Mouse (Mus musculus) frontal cortex, postnatal 25 days (tissue): ENCODE measurements at regions not wholly inside any gene's neighbourhood (a gene's known extent, or its start where the extent isn't known, plus 50 kb on each side); places are given as distances from the start of the nearest gene placed in this dataset.

Source experiments
- DNase-seq, 2 experiments: peaks; one replicate each; pipeline ENCODE4 v3.0.0; 2022; ENCODE audit warnings: low spot score in 2 of 2

DNA sequence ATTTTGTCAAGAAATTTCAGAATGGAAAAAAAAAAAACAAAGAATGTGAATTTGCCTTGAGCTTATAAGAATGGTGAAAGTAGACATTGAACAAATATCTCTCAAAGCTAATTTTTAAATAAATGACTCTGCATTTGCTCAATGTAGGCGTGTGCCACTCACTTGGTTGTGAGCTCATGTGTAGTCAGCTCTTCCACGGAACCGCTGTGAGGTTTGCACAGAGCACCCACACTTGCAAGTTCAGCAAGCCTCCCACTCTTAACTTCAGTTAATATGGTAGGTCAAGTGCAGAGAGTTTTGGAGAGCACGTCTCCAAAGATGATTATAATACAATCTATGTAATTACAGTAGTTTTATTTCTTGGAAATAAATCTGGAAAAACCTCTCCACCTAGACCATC lies 479.9 kb upstream of the Mef2c start:
- no peak for DNase-seq

DNA sequence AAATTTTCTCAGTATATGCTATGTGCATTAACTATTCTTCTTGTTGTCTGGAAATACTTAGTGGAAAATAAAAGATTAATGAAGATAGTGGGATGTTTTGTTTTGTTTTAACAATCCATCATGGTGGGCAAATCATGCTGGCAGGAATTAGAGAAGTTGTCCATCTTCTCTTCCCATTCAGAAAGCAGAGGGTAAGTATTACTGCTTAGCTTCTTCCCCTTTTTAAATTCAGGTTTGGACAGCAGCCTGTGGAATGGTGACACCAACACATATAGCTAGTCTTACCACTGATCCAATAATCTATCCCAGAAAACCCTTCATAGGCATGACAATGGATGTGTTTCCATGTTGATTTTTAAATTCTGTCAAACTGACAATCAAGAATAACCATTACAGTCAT lies 467.9 kb upstream of the Mef2c start:
- DNase-seq: no peak

DNA sequence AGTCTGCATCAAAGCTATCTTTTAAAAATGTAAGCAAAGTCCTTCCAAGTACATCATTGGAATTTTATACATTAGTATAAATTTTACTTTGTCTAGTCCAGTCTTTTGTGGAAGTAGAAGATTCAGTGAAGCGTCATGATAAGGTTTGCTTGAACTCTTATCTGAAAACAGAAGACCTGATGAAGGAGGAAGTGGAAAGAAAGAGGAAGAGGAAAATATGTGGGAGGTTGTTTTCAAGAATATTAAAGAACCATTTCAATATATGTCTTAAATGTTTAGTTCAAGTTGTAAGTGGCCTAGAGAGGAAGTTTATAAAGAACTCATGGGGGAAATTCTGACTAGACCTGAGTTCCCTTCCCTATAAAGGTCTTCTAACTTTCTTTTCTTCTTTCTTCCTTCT lies 462.3 kb upstream of the Mef2c start:
- no peak for DNase-seq

DNA sequence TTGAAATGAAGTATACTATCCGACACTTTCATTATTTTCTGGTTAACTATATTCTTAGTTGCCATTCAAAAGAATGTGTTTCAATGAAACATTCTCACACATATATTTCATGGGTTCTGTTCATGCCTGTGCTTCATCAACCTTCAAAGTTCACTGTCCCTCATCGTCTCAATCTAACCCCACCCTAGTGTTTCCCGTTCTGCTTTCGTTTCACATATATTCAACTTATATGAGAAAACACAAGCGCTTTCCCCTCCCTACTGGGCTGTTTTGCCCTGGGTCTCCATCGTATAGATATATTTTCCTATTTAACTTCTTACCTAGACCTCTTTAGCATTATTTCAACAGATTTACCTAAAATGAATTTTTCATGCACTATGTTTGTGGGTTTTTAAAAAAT lies 458.3 kb upstream of the Mef2c start:
- DNase-seq: no peak

DNA sequence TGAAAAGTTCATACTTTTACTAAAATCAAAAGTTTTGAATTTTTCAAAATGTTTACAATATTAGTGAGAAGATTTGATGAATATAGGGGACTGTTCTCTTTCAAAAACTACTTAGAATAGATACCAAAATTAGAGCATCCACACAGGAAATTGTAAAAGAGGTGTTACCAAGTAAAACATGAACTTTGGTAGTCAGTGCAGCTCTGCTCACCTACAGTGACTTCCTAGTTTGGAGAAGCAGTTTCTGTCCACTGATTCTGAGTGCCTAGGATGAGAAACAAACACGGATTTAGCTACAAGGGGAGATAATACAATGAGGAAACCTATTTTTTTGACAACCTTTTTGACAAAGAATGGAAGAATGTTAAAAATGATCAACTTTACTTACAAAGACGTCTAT lies 457.9 kb upstream of the Mef2c start:
- DNase-seq: no peak

DNA sequence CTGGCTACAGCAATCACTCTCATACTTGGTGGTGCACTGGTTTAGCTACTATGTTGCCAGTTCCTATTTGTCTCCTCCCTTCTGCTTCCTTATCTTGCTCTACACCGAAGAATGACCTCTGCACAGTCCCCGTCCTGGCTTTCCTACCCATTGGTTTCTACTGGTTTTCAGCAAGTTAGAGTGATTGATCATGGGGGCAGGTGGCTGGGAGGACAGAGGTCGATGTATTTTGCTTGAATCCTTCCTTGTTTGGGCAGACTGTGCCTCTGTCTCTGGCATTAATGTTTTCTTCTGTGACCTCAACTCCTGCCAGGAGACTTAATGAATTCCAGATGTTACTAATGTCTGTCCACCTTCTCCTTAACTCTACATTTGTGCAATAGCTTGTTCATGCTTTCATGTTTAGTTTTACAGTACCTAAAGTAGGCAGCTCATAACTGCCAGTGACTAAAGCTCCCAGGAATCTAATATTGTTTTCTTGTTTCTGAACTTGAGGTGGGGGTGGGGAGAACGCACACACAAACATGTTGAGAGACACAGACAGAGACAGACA lies 457.2 kb upstream of the Mef2c start:
- DNase-seq: no peak

DNA sequence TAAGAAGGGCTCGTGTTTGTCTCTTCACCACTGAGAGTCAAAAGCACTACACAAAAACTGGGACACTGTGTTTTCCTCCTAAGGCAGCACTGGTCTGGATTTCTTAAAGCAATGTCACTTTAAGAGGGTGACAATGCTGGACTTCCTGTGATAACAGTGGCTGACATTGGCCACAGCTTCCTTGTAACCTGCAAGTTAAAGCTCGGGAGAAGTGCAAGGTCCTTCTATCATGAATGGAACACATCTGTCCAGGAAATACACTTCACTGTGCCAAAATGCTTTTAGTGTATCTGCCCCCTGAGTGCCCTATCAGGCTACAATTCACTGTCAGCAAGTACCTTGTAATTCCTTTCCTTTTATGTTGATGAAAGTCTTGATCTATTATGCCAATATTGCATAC lies 448.0 kb upstream of the Mef2c start:
- DNase-seq: no peak

DNA sequence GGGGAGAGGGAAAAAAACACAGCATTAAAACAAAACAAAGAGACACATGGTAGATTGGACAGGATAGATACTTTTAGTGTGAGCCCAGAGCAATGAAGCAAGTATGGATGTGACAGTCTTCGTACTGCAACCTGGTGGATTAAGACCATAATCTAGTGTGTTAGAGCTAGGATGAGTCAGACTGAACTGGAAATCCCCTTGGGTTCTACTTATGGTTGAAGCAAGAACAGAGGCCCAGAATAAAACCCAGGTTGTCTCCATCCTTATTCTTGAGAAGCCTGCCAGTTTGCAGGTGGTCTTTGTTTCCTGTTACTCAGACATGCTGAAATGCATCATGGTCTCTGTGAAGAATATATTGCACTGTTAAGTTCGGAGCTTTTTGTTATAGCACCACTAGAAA lies 447.4 kb upstream of the Mef2c start:
- no peak for DNase-seq

DNA sequence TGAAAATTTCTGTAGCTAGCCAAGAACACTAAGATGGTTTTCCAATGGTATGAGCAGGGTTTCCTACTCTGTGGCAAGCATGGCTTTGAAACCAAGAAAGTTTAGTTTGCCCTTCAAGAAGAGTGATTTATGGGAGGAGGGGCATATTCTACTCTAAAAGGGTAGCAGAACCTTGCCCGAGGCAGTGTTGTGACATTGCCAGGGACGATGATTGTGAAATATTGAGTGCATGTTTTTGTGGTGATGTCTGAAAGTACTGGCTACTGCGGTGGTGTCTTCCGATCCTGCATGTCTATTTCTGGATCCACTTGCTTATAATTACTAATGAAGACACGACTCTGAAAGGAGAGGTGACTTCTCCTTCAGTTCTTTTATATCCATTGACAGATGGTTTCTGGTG lies 439.1 kb upstream of the Mef2c start:
- no peak for DNase-seq

DNA sequence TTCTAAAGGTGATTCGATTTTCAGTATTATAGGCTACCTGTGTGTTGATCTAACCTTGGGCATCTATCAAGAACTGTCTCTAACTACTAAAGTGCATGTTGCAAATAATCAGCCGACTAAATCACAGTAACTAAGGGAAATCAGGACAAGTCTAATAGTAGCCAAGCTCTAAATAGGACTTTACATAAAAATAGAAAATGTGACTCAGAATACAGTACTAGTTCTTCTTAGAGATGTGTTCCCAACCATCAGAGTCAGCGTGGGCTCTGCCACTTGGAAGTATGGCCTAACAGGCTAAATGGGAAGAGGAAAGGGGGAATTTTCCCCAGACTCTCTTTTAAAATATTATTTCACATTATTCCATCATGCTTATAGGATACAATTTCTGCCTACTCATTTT lies 438.6 kb upstream of the Mef2c start:
- no peak for DNase-seq

DNA sequence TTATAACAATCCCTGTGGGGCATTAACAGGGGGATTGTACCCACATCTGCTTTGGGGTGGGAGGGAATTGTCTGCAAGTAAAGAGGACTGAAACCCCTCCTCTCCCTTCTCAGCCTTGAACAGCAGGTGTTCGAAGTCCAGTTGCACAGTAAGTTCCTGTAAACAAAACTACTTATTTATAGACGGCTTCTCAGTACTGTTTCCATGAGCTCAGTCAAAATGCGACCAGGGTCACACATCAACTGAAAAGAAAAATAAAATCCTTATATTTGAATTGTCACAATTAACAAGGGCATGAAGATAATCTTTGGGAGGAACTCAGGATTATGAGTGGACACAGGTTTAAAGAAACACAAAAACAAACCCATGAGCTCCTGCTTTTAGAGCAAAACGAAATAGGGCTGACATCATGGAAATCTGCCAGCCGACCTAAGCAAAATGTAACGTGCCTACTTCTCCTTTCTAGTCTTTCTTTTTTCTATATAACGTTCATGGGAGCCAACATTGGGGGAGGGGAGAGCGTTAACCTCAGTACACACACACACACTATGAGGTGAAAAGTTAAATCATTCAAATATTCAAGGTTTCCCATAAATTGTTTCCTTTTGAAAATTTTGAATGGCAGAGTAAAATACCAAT lies 437.6 kb upstream of the Mef2c start:
- no peak for DNase-seq

DNA sequence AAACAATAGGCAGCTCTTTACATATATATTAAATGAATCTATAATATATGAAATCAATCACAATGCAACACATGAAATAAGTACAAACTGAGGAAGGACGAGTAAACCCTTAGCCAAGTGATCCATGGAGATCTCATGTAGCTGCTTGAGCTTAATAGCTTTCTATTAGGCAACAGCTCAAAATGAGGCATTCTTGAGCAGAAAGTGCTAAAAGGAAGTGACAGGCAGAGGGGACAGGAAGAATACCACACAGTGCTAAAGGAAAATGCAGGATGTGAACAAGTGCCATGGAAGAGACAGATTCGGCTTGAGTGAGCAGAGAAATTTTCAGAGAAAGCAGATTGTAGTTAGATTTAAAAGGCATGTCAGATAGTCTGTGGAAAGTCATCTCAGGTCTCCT lies 436.3 kb upstream of the Mef2c start:
- no peak for DNase-seq

DNA sequence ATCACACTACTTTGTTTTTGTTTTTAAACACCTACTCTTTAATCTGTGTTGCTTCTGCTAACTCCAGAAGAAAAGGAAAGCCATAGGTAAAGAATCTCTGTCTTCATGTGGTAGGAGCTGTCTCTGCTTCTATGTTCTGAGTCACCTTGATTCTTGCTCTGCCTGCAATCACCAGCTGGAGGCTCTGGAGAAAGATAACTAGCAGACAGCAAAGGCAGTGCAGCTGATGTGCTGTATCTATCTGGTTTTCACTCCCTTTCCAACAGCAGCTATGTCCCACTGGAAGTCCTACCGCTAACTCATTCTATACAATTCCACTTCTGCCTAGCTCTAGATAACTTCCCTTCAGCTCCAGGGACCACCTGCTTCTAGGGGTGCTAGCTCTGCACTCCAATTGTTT lies 435.2 kb upstream of the Mef2c start:
- DNase-seq: no peak

DNA sequence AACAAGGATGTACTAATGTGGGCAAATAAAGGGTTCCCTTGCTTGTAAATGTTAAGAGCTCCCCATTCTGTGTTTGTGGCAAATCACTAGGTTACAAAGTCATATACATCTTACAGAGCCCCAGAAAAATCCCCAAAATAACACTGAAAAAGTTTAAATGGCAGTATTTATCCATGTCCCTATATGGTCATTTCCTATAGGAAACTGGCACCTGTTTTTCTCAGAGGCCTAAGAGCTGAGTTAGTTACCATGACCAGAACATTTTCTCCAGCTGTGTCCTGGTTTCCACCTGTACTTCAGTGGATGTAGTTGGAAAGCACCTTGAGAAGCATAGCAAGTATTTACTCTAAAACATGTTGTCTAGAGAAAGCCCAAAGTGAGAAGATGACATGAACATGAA lies 434.5 kb upstream of the Mef2c start:
- no peak for DNase-seq

DNA sequence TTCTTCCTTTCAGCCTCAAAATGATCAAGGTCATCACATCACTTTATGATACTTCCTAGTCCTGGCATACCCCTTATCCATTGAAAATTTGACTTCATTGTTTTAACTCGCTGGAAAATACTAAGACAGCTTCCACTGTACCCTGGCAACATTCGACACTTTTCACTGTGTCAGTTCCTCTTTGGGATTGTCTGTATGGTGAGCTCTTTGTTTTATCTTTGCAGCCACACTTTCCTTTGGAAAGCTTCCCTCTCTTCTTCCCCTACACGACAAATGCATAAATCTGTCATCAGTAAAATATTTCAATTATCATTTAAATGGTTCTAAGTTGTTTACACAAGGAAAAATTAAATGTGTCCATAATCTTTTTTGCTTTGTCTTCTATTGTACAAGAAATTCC lies 431.8 kb upstream of the Mef2c start:
- DNase-seq: no peak

DNA sequence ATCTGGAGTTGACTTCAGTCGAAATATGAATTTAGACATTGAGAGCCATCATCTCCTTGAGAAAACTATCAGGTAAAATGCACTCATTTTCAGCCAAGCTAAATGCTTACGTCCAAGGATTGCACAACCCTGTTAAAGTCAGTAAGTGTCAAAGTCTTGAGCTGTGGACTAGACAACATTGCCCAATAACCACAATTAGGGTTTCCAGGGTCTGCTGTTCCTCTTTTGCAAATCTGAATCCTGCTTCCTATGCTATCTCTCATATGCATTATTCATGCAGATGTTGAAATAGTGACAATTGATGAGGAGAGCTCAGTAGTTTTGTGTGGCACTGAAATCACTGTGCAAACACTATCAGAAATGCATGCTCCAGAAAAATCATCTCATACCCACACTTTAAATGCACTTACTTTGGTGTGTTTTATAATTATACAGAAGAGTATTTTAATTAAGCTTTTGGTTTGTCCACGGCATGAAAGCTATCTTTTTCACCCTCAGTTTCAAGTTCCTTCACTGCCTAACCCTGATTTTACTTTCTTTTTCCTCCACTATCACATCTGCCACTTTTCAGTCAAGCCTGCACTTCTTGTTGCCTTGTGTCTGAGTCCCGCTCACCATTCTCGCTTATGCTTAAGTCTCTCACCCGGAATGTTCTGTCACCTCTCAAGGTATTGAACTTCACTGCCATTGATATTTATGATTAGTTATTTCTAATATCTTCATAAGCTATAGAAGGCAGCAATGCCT lies 429.4 kb upstream of the Mef2c start:
- no peak for DNase-seq

DNA sequence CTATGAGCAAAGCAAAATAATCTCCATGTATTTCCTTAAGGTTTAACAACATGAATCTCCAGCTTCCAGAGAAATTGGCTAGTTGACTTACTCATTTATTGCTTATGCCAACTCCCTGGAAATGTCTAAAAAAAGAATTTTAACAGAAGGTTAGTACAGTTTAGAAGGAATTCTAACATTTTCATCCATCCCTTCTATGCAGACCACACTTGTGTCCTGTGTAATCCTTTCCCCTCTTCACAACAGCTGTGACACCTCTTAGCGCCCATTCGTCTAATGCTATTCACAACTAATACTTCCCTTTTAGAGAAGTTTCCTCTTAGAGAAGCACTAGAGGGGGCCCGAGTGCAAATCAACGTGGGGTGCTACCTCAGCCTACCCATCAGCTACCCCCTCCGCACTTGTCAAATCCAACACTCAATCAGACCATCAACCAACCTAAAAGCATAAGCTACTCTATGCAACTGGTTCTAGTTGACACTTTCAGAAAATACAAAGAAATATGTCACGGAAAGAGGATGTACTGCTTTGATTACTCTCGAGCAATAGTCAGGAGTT lies 428.4 kb upstream of the Mef2c start:
- no peak for DNase-seq

DNA sequence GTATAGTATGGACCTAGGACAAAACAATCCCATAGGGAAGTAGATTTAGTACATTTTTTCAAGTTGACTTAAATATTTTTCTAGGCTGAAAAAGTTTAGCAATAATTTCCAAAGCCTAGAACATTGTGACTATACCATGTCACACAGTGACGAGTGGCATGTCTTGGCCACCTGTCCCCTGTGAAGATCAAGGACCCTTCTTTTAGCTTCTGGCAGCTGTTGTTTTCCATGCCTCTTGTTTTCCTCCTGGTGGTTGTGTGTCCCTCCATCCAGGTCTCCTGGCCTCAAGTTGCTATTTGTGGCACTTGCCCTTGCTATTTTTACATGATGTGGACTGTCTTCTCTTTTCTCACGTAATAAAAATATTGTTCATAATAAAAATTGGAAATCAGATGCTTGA lies 427.2 kb upstream of the Mef2c start:
- no peak for DNase-seq

DNA sequence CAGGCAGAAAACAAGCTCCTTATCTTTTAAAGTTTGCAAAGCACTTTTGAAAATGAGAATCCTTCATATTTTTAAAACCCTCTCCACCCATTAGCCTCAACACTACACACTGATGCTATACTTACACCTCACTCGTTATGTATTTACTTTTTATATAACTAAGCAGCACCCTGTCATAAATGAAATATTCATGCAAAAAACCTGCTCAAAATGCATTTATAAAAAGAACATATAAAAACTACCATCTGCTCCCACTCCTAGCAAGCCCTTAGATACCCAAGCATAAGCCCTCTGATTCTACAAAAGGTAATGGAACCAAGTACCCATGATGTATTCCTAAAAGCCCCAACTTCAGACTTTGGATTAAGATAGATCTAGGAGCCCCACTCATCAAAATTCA lies 426.7 kb upstream of the Mef2c start:
- DNase-seq: no peak

DNA sequence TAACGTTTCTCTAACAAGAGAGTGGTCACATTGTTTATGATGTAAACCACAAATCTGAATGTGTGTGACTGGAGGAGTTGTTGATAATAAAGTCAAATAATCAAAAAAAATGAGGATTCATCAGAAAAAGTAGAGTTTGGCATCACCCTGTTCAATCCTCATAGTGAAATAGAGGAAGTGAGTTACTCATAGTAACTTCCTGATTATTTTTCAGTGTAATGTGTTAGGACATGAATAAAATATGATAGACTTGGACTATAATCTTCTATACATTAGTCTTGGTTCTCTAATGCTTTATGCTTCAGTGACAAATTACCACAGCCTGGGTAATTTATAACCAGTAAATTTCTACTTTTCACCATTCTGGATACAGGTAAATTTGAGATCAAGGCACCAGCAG lies 424.5 kb upstream of the Mef2c start:
- DNase-seq: no peak

DNA sequence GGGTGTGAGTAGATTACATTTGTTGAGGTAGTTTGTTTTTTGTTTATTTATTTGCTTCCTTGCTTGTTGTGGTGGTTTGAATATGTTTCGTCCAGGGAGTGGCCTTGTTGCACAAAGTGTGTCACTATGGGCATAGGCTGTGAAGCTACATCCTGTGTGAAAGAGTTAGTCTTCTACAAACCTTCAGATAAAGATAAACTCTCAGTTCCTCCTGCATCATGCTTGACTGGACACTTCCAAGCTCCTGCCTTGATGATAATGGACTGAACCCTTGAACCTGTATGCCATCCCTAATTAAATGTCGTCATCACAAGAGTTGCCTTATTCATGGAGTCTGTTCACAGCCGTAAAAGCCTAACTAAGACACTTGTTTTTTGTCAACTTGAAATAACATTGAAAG lies 418.9 kb upstream of the Mef2c start:
- no peak for DNase-seq

DNA sequence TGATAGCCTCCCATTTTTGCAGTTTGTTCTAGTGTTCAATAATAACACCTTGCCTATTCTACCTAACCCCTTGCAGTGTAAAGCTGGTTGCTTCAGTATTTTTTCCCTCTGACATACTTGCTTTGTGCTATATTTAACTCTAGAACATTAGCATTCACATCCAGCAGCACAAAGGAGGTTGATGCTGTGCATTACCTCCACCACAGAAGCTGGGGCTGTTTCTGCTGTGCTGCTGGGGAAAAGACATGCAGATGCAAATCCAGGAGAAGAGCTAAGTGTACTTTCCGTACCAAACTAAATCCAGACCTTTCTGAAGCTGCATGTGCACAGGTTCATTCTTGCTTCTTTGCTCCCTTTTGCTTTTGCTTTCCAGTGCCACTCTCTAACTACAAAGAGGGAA lies 403.9 kb upstream of the Mef2c start:
- DNase-seq: no peak

DNA sequence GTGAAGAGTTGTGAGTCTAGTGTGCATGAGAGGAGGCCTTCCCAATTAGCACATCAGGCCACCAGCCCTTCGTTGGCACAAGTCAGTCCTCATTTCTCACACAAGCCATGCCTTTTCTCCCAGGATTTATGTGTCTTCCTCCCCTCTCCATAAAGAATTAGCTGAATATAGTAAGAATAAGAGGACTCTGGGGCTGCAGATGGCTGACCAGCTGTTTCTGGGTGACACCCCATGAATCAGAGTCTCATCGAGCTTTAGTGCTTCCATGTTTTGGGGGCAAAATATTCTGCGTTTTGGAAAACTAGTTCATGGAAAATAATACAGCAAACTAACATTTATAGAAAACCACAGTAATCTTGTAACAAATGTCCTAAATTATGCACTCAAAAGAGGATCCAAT lies 393.2 kb upstream of the Mef2c start:
- no peak for DNase-seq
